ENCODE assay signal across 11 mouse cellular contexts in the genomic region with DNA sequence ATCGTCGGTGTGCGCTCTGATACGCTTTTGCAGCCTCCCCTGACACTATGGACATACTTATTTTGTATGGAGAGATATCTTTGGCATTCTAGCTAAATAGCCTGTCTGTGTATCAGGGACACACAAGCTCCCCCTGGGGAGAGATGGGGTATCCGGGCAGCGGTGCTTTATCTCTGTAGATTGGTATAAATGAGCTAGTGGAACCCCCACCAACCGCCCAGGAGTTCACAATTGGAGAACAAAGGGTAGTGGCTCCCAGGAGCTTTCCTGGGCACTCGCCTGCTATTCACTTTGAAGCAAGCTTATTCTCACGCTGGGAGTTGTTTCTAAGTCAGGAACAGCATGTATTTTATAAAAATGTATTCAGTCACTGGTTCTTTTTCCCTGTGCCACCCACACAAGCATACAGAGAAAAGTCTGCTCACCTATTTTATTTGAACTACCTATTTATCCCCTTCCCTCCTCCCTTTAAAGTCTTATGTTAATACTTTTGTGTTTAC.
A peak's percentile ranks its signal among the peaks of the same experiment; 100 is the strongest.
DNase-seq lines count a peak whose midpoint lies in the region; ATAC-seq and TF ChIP-seq lines count a peak whose summit lies in the region.
"Had no signal": no experiment of that assay in that cellular context is flagged by ENCODE, and none has a peak within 500 bp of the region (broad histone marks: within the 10 kb centered on the region; RNA-seq: fewer than 3 reads in every experiment).

No protein-coding gene starts in this region.

- H3K4me3 ChIP-seq in heart, embryonic 13.5 days = peak overlapping the region; percentile 34
- H3K4me3 ChIP-seq in forebrain, embryonic 16.5 days (replicated peaks; ENCODE audit: low read length) = peak overlapping the region; percentile 18; the same call in 1 of the 2 replicates
- H3K4me3 ChIP-seq in midbrain, embryonic 10.5 days = peak overlapping the region; percentile 34; the same call in 1 of the 2 replicates
- H3K4me3 ChIP-seq in kidney, adult 2 months (ENCODE audit: insufficient read depth, low read depth, low read length) = no peak overlapping the region
- H3K4me3 ChIP-seq: liver, embryonic 15.5 days had no signal

- no peak for TF ChIP-seq POLR2A in brain, embryonic 14.5 days (IDR thresholded peaks at IDR 0.05; ENCODE audit: borderline replicate concordance, extremely low read depth, insufficient read depth, insufficient read length, poor library complexity, severe bottlenecking)
- TF ChIP-seq POLR2A in kidney, adult 2 months (IDR thresholded peaks at IDR 0.05; ENCODE audit: low read depth, low read length) = no peak

- peak overlapping the region; percentile 65 for H3K4me2 ChIP-seq in heart, embryonic 13.5 days
- H3K4me2 ChIP-seq in forebrain, embryonic 16.5 days (ENCODE audit: low read length) = peak overlapping the region; percentile 53

- no peak for DNase-seq in heart, adult 8-10 months (ENCODE audit: low spot score)
- DNase-seq in brain, embryonic 14.5 days (ENCODE audit: low read depth) = peak; percentile 75
- DNase-seq in midbrain, embryonic 10.5 days (ENCODE audit: low spot score) = no peak
- DNase-seq in urinary bladder, postnatal 36 days (ENCODE audit: low spot score in 2 of 2) = no peak
- DNase-seq in kidney, adult 2 months = no peak
- no peak for DNase-seq in kidney, postnatal 4 days
- DNase-seq: right cerebral cortex, postnatal 14 days had no signal

- H3K36me3 ChIP-seq in heart, embryonic 13.5 days = no peaks in the 10 kb centered on the region
- no peaks in the 10 kb centered on the region for H3K36me3 ChIP-seq in forebrain, embryonic 16.5 days (ENCODE audit: control insufficient read depth, insufficient read depth)
- H3K36me3 ChIP-seq in midbrain, embryonic 10.5 days = no peaks in the 10 kb centered on the region
- H3K36me3 ChIP-seq in kidney, adult 2 months (ENCODE audit: control insufficient read depth, insufficient read depth, low read length) = no peaks in the 10 kb centered on the region
- H3K36me3 ChIP-seq: liver, embryonic 15.5 days had no signal

- H3K9me3 ChIP-seq in heart, embryonic 13.5 days = no peaks in the 10 kb centered on the region
- H3K9me3 ChIP-seq in forebrain, embryonic 16.5 days (ENCODE audit: control insufficient read depth, low read length) = no peaks in the 10 kb centered on the region
- no peaks in the 10 kb centered on the region for H3K9me3 ChIP-seq in midbrain, embryonic 10.5 days (replicated peaks)
- H3K9me3 ChIP-seq: liver, embryonic 15.5 days had no signal

- H3K4me1 ChIP-seq in heart, embryonic 13.5 days = peaks cover 49% of the 10 kb centered on the region
- peaks cover 53% of the 10 kb centered on the region for H3K4me1 ChIP-seq in forebrain, embryonic 16.5 days (replicated peaks; ENCODE audit: control insufficient read depth, insufficient read depth, low read length)
- peaks cover 70% of the 10 kb centered on the region for H3K4me1 ChIP-seq in midbrain, embryonic 10.5 days
- peaks cover 2% of the 10 kb centered on the region; the same call in 1 of the 2 replicates for H3K4me1 ChIP-seq in kidney, adult 2 months (ENCODE audit: control insufficient read depth, insufficient read depth, low read length)

- ATAC-seq in heart, embryonic 13.5 days (ENCODE audit: extremely low read depth, insufficient number of reproducible peaks, low FRiP score, low TSS enrichment) = no peak
- ATAC-seq in forebrain, embryonic 16.5 days = no peak

- H3K27me3 ChIP-seq in heart, embryonic 13.5 days (replicated peaks) = no peaks in the 10 kb centered on the region
- no peaks in the 10 kb centered on the region for H3K27me3 ChIP-seq in forebrain, embryonic 16.5 days (replicated peaks; ENCODE audit: control insufficient read depth, insufficient read depth, low read length)
- H3K27me3 ChIP-seq in midbrain, embryonic 10.5 days (ENCODE audit: low read depth, poor library complexity, severe bottlenecking) = no peaks in the 10 kb centered on the region
- no peaks in the 10 kb centered on the region for H3K27me3 ChIP-seq in kidney, adult 2 months (replicated peaks; ENCODE audit: control insufficient read depth, insufficient read depth, low read length)
- H3K27me3 ChIP-seq: CH12.LX; liver, embryonic 15.5 days had no signal

- peak overlapping the region; percentile 67 for H3K9ac ChIP-seq in heart, embryonic 13.5 days
- H3K9ac ChIP-seq in forebrain, embryonic 16.5 days (replicated peaks; ENCODE audit: low read depth, low read length) = peak overlapping the region; percentile 40; the same call in 1 of the 2 replicates
- H3K9ac ChIP-seq: liver, embryonic 15.5 days had no signal

- peak overlapping the region; percentile 53 for H3K27ac ChIP-seq in heart, embryonic 13.5 days (replicated peaks)
- peak overlapping the region; percentile 86 for H3K27ac ChIP-seq in forebrain, embryonic 16.5 days (ENCODE audit: low read length)
- H3K27ac ChIP-seq in midbrain, embryonic 10.5 days (replicated peaks) = peak overlapping the region; percentile 83
- no peak overlapping the region for H3K27ac ChIP-seq in kidney, adult 2 months (ENCODE audit: insufficient read depth, low read depth, low read length)
- H3K27ac ChIP-seq: liver, embryonic 15.5 days had no signal

- WGBS in heart, embryonic 13.5 days = 64% methylated on average over 9 of the region's 9 CpGs
- 16% methylated on average over 9 of the region's 9 CpGs for WGBS in forebrain, embryonic 16.5 days
- 34% methylated on average over 9 of the region's 9 CpGs for WGBS in midbrain, embryonic 10.5 days
- WGBS in kidney, adult 2 months = 78% methylated on average over 9 of the region's 9 CpGs

- no peak for TF ChIP-seq CTCF in brain, embryonic 14.5 days (IDR thresholded peaks at IDR 0.05; ENCODE audit: borderline replicate concordance, extremely low read depth, insufficient read depth, insufficient read length)
- no peak for TF ChIP-seq CTCF in kidney, adult 2 months (conservative IDR thresholded peaks at IDR 0.05; ENCODE audit: insufficient read depth, insufficient read length, low read depth, low read length)
